ENCODE assay signal across 18 mouse cellular contexts in the genomic region with DNA sequence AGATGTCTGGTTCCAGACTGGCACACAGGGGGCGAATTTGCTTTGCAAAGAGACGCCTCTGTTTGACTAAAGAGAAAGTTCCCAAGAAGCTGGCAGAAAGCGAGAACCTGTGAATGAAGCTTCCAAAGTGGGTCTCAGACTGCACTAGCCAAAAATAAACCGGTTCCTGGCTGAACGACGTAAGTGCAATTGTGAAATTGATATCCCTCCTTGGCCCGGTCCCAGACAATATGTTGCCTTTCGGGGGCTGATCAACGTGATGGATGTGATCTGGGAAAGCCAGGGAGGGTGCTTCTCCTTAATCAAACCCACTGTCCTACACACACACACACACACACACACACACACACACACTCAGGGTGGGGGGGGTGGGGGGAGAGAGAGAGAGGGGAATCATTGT. TPM values are rescaled to one million over a fixed set of nuclear protein-coding genes. Genes with fewer than 3 reads are reported as not detected.
DNase-seq lines count a peak whose midpoint lies in the region; ATAC-seq and TF ChIP-seq lines count a peak whose summit lies in the region.
"Had no signal": no experiment of that assay in that cellular context is flagged by ENCODE, and none has a peak within 500 bp of the region (broad histone marks: within the 10 kb centered on the region; RNA-seq: fewer than 3 reads in every experiment).

No protein-coding gene starts in this region.

- peak overlapping the region; percentile 38 for H3K4me2 ChIP-seq in heart, embryonic 11.5 days
- H3K4me2 ChIP-seq in lung, embryonic 14.5 days, result no peak overlapping the region
- H3K4me2 ChIP-seq: midbrain, embryonic 12.5 days had no signal

- H3K4me1 ChIP-seq in heart, embryonic 11.5 days (ENCODE audit: control insufficient read depth, insufficient read depth, low read length), result no peaks in the 10 kb centered on the region
- H3K4me1 ChIP-seq in lung, embryonic 14.5 days (ENCODE audit: insufficient read depth), result no peaks in the 10 kb centered on the region

- H3K4me3 ChIP-seq in heart, embryonic 11.5 days (ENCODE audit: low read depth, low read length), result peak overlapping the region; percentile 5; the same call in 1 of the 2 replicates
- H3K4me3 ChIP-seq in lung, embryonic 14.5 days (ENCODE audit: low read depth, low read length), result no peak overlapping the region
- H3K4me3 ChIP-seq: midbrain, embryonic 12.5 days had no signal

- DNase-seq in heart, adult 18-20 months, result no peak
- peak; percentile 53 for DNase-seq in lung, embryonic 14.5 days
- DNase-seq in lung, postnatal 36 days, result no peak
- DNase-seq in embryo, embryonic 10 days (ENCODE audit: low spot score), result peak; percentile 37
- DNase-seq in fibroblast of lung, adult 2 months (ENCODE audit: low read depth), result peak; percentile 15
- no peak for DNase-seq in thymus, postnatal 0 days (ENCODE audit: low spot score)
- DNase-seq: adrenal gland, adult 8-10 months; liver, postnatal 0 days; thymus, postnatal 4 days had no signal

- H3K36me3 ChIP-seq in heart, embryonic 11.5 days (ENCODE audit: control insufficient read depth, insufficient read depth, low read length), result no peaks in the 10 kb centered on the region
- no peaks in the 10 kb centered on the region for H3K36me3 ChIP-seq in lung, embryonic 14.5 days (ENCODE audit: insufficient read depth)
- H3K36me3 ChIP-seq: midbrain, embryonic 12.5 days had no signal

- H3K27ac ChIP-seq in heart, embryonic 11.5 days (ENCODE audit: low read depth, low read length), result no peak overlapping the region
- H3K27ac ChIP-seq in lung, embryonic 14.5 days (ENCODE audit: low read depth), result no peak overlapping the region
- H3K27ac ChIP-seq: midbrain, embryonic 12.5 days had no signal

- no peaks in the 10 kb centered on the region for H3K27me3 ChIP-seq in heart, embryonic 11.5 days (ENCODE audit: control insufficient read depth, insufficient read depth, low read length)
- H3K27me3 ChIP-seq in lung, embryonic 14.5 days (ENCODE audit: insufficient read depth, low read length), result no peaks in the 10 kb centered on the region

- no peak for ATAC-seq in heart, embryonic 11.5 days (replicated peaks; ENCODE audit: insufficient number of reproducible peaks, low FRiP score, low TSS enrichment)
- peak; percentile 28 for ATAC-seq in lung, embryonic 14.5 days (ENCODE audit: insufficient read depth)
- ATAC-seq in monocyte, adult 5-6 weeks (replicated peaks; ENCODE audit: insufficient number of reproducible peaks, low FRiP score, low TSS enrichment, poor library complexity, severe bottlenecking), result no peak
- ATAC-seq: intestine, postnatal 0 days; liver, postnatal 0 days had no signal

- H3K9me3 ChIP-seq in heart, embryonic 11.5 days (replicated peaks; ENCODE audit: control insufficient read depth, low read length), result no peaks in the 10 kb centered on the region
- H3K9me3 ChIP-seq in lung, embryonic 14.5 days (ENCODE audit: low read depth, low read length), result no peaks in the 10 kb centered on the region
- H3K9me3 ChIP-seq: midbrain, embryonic 12.5 days had no signal

- H3K9ac ChIP-seq in heart, embryonic 11.5 days (ENCODE audit: low read depth, low read length), result no peak overlapping the region
- no peak overlapping the region for H3K9ac ChIP-seq in lung, embryonic 14.5 days
- H3K9ac ChIP-seq: liver, postnatal 0 days; midbrain, embryonic 12.5 days had no signal

- TF ChIP-seq CTCF in lung, embryonic 14.5 days (IDR thresholded peaks at IDR 0.05; ENCODE audit: low read depth), result no peak

- WGBS in heart, embryonic 11.5 days (ENCODE audit: insufficient replicate concordance), result 35% methylated on average over 9 of the region's 9 CpGs
- 19% methylated on average over 9 of the region's 9 CpGs for WGBS in lung, embryonic 14.5 days

RNA-seq across cellular contexts. Expression of gene D1Pas1, which starts 41.8 kb away (rescaled TPM):
- polyA plus RNA-seq in heart, embryonic 11.5 days (2014; fragmentation: Nextera tagmentation; extraction: Ambion mirVana), result 0.21 and 0.58 TPM in 2 replicates
- under 1 TPM in 1 of 2 experiments, not detected in 1; 0.08 TPM for total RNA-seq in heart, adult 18-20 months (2021)
- polyA plus RNA-seq in lung, embryonic 14.5 days (2014; fragmentation: Nextera tagmentation; extraction: Ambion mirVana), result not detected in 2 replicates
- polyA plus RNA-seq in thymus, postnatal 0 days (2015; fragmentation: Nextera tagmentation; extraction: Ambion mirVana), result not detected in 2 replicates
- total RNA-seq in monocyte, adult 5-6 weeks (2017), result 0.38 TPM in 1 of 3 replicates, not detected in the others
- total RNA-seq: adrenal gland, adult 8-10 months; gastrocnemius, postnatal 4 days; left cerebral cortex, postnatal 25 days had no signal
- polyA plus RNA-seq: C2C12; intestine, postnatal 0 days; large intestine, adult 2 months; liver, postnatal 0 days; spleen, adult 2 months had no signal

Comparison
In these comparisons a context has a peak if more than half of its experiments do, and no peak if none do; other contexts are left out.
1. DNase-seq: peak in lung, embryonic 14.5 days (single experiment), embryo, embryonic 10 days (single experiment) and fibroblast of lung, adult 2 months (single experiment); none in heart, adult 18-20 months (0 of 2), lung, postnatal 36 days (single experiment) and thymus, postnatal 0 days (single experiment).